Mouse (Mus musculus) MEL (cell line): ENCODE results near the gene Epop.

Source experiments
- CHD1 ChIP-seq: IDR thresholded peaks from 2 replicates; pipeline ENCODE4 v1.6.1; 2012; ENCODE audit warnings: low read depth, mild to moderate bottlenecking, inconsistent platforms, low read length, improper control_type of control experiment
- CTCF ChIP-seq, 3 experiments: IDR thresholded peaks in 2 of 3; conservative IDR thresholded peaks in 1 of 3; 2 replicates each; pipeline ENCODE4 v1.5.1; 2011 to 2012; ENCODE audit warnings: low read length in 3 of 3, low read depth in 2 of 3, mild to moderate bottlenecking in 2 of 3, improper control_type of control experiment in 1 of 3, inconsistent platforms in 1 of 3, mixed read lengths in 1 of 3, moderate library complexity in 1 of 3; ENCODE audit not compliant: control insufficient read depth in 1 of 3, insufficient read depth in 1 of 3, poor library complexity in 1 of 3, severe bottlenecking in 1 of 3
- MAX ChIP-seq: IDR thresholded peaks from 2 replicates; pipeline ENCODE4 v1.6.1; 2011; ENCODE audit warnings: low read length, improper control_type of control experiment
- POLR2A ChIP-seq, 2 experiments: IDR thresholded peaks; 2 replicates each; pipeline ENCODE4 v1.6.1; 2011 to 2012; ENCODE audit warnings: low read length in 2 of 2, mild to moderate bottlenecking in 2 of 2, control low read depth in 1 of 2, improper control_type of control experiment in 1 of 2, low read depth in 1 of 2, moderate library complexity in 1 of 2; ENCODE audit not compliant: control insufficient read depth in 1 of 2, insufficient read depth in 1 of 2, poor library complexity in 1 of 2
- POLR2AphosphoS5 ChIP-seq: IDR thresholded peaks from 2 replicates; pipeline ENCODE4 v1.6.1; 2012; ENCODE audit warnings: low read depth, borderline replicate concordance, mild to moderate bottlenecking, inconsistent platforms, low read length, moderate library complexity, mixed read lengths
- TAL1 ChIP-seq: IDR thresholded peaks from 2 replicates; pipeline ENCODE4 v1.6.1; 2012; ENCODE audit warnings: mild to moderate bottlenecking, inconsistent platforms, low read length, moderate library complexity, mixed read lengths
- TBP ChIP-seq: IDR thresholded peaks from 2 replicates; pipeline ENCODE4 v1.8.0; 2011; ENCODE audit warnings: low read depth, low read length, improper control_type of control experiment
- USF2 ChIP-seq, 2 experiments: IDR thresholded peaks; 2 replicates each; pipeline ENCODE4 v1.6.1; 2011 to 2012; ENCODE audit warnings: improper control_type of control experiment in 2 of 2, low read length in 2 of 2, borderline replicate concordance in 1 of 2, inconsistent platforms in 1 of 2, low read depth in 1 of 2, mild to moderate bottlenecking in 1 of 2; ENCODE audit not compliant: insufficient read depth in 1 of 2
- ZC3H11A ChIP-seq: IDR thresholded peaks from 2 replicates; pipeline ENCODE4 v1.6.1; 2012; ENCODE audit warnings: low read depth, mild to moderate bottlenecking, inconsistent platforms, low read length, improper control_type of control experiment
- ZMIZ1 ChIP-seq: IDR thresholded peaks from 2 replicates; pipeline ENCODE4 v1.6.1; 2012; ENCODE audit warnings: low read depth, mild to moderate bottlenecking, inconsistent platforms, low read length, improper control_type of control experiment, moderate library complexity
- ZNF384 ChIP-seq: IDR thresholded peaks from 2 replicates; pipeline ENCODE4 v1.6.1; 2012; ENCODE audit warnings: low read depth, mild to moderate bottlenecking, inconsistent platforms, low read length, improper control_type of control experiment

GRCm38 (mm10) chr11:97579088-97579857, 50.2 kb downstream of the Epop start:
- TF ChIP-seq ZMIZ1 (no peak), POLR2A (IDR thresholded peaks at IDR 0.05; ENCODE audit: control insufficient read depth in 1 of 2, insufficient read depth in 1 of 2, low read depth in 1 of 2, low read length in 2 of 2, poor library complexity in 1 of 2) (no peak), TBP (no peak), POLR2AphosphoS5 (no peak), ZC3H11A (no peak), TAL1 (no peak), CTCF (IDR thresholded peaks at IDR 0.05 in 2 of 3, conservative IDR thresholded peaks at IDR 0.05 in 1 of 3; ENCODE audit: control insufficient read depth in 1 of 3, insufficient read depth in 1 of 3, low read depth in 2 of 3, low read length in 3 of 3, poor library complexity in 1 of 3, severe bottlenecking in 1 of 3) (no peak), CHD1 (no peak), MAX (no peak), ZNF384 (no peak), USF2 (IDR thresholded peaks at IDR 0.05; ENCODE audit: borderline replicate concordance in 1 of 2, insufficient read depth in 1 of 2, low read depth in 1 of 2, low read length in 2 of 2) (no peak)
